Mouse (Mus musculus) cerebellum, adult 9-11 months (tissue): Measurements from ENCODE around the gene Hps4.

Source experiments
- DNase-seq: peaks from one replicate; pipeline ENCODE4 v3.0.0; 2022

The Hps4 gene

GRCm38 (mm10) chr5:112367929-112368328 is 25.0 kb downstream of the Hps4 start:
- peak; percentile 32 for DNase-seq

- peak; percentile 97 for DNase-seq
Measured at GRCm38 (mm10) chr5:112368666-112369065, 25.8 kb downstream of the Hps4 start.

- no peak for DNase-seq
Measured at GRCm38 (mm10) chr5:112369326-112369725, 26.4 kb downstream of the Hps4 start.

DNA sequence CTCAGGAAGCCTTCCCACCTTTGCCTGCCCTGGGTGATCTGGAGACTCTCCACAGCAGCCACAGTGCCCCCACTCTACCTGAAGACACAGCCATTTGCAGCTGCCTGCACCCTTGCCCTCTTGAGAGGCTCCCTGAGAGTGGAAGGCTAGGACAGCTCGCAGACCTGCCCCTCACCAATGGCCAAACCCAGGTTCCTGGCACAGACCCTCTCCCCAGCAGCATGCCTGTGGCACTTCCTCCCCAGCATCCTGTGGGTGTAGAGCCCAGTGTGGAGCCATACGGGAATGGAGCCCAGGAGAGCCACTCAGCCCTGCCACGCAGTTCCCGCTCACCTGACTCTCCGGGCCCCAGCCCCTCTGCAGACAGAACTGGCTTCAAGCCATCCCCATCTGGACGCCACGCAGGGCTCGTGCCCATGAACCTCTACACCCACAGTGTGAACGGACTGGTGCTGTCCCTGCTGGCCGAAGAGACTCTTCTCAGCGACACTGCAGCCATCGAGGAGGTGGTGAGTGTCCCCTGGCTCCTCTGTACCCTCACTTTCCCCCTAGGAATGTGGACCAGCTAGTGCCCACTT is 27.4 kb downstream of the Hps4 start:
- peak; percentile 73 for DNase-seq

DNA sequence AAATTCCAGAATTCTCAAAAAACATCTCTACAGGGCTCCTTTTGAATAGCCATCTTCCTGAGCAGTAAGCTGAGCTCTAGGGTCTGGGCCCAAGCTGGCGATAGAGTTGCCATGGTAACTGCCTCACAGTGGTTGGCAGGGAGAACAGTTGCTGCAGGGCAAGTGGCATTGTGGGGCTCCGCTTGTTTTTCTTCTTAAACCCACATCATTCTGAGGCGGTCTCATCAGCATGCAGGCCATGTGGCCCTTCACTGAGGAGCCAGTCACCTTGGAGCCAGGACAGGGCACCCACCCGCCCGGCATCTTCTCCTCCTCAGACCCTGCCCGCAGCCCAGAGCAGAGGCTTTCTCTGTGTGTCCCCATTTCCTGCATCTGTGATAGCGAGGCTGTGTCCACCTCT is 29.1 kb downstream of the Hps4 start:
- DNase-seq = peak; percentile 84

GRCm38 (mm10) chr5:112376111-112376510 is 33.2 kb downstream of the Hps4 start:
- DNase-seq = peak; percentile 23

- peak; percentile 12 for DNase-seq
Measured at GRCm38 (mm10) chr5:112377380-112377779, 34.5 kb downstream of the Hps4 start.

GRCm38 (mm10) chr5:112378716-112379115 is 35.8 kb downstream of the Hps4 start:
- peak; percentile 16 for DNase-seq

DNA sequence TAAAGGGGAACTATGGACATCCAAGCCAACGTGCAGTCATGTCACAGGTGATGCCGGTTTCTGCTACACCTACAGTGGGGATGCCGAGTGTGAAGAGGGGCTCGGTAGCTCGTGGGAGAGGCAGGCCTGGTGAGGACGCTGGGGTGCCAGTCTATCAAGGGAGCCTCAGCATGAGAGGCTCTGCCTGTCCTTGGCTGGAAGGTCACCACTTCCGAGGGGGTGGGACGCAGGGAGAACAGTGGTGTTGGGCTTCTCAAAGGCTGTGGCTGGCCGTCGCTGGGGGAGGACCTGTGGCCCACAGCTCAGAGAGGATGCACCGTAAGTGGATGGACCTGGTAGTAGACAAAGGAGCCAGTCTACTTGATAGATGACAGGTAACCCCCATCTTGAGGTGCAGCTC is 38.3 kb downstream of the Hps4 start:
- DNase-seq = peak; percentile 16

- no peak for DNase-seq
Measured at GRCm38 (mm10) chr5:112382042-112382441, 39.2 kb downstream of the Hps4 start.

DNA sequence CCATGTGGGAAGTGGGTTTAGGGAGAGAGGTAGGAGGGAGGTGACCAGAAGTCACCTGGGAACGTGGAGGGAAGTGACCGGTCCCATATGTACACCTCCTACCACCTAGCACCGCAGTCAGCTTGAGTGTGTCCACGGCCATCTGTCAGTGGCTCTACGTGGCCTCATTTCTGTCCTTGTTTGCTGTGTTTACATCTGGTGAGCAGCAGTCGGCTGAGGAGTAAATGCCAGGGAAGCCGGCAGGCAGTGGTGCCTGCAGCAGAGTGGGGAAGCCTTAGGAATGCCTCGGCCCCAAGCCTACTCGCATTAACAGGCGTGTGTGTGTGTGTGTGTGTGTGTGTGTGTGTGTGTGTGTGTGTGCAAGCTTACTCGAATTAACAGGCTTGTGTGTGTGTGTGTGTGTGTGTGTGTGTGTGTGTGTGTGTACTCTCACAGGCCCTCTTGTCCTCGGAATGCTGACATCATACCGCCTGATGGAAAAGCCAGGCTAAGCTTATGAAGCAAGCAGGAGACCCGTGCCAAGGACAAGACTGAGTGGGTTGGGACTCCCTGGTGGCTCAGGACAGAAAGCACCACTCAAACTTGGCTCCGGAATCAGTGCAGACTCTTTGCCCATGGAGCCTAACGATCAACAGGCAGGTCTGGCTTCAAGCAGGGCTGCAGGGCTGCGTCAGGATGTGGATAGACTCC is 39.9 kb downstream of the Hps4 start:
- DNase-seq = peak; percentile 63

GRCm38 (mm10) chr5:112384805-112385472 is 42.1 kb downstream of the Hps4 start:
- DNase-seq = no peak

DNA sequence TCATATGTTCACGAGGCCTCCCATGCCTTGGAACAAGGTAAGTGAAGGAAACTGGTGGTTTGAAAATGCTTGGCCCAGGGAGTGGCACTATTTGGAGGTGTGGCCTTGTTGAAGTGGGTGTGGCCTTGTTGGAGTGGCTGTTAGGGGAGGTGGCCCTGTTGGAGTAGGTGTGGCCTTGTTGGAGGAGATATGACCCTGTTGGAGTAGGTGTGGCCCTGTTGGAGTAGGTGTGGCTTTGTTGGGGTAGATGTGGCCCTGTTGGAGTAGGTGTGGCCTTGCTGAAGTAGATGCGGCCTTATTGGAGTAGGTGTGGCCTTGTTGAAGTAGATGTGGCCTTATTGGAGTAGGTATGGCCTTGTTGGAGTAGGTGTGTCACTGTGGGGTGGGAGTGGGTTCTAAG is 43.1 kb downstream of the Hps4 start:
- DNase-seq = peak; percentile 41

- peak; percentile 35 for DNase-seq
Measured at GRCm38 (mm10) chr5:112389352-112389751, 46.5 kb downstream of the Hps4 start.

GRCm38 (mm10) chr5:112391002-112391401 is 48.1 kb downstream of the Hps4 start:
- DNase-seq = peak; percentile 28

DNA sequence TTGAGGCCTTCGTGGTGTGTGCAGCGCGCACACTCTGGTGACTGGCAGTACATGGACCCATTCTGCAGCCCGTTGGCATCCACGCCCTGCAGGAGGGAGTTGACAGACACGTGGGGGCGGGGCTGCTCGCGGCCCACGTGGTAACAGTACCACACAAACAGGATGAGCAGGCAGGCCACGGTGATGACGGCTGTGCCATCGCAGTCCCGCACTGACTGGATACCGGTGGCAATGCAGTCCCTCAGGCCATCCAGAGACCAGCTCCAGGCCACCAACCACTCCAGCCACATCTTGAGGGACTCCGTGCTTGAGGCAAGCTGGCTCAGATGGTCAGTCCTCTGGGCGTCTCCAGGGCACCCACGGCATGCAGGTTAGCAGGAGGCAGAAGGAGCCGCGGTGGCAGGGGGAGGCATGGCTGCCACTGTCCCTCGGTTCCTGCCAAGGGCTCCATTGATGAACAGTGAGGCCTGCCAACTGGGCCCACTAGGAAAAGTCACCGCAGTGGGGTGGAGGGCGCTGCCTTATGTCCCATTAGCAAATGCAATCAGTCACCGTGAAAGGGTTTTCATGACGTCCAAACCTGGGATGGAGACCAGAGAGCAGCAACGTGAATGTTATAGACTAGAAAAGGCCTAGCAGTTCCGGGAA is 48.9 kb downstream of the Hps4 start:
- peak; percentile 65 for DNase-seq

GRCm38 (mm10) chr5:112393741-112394414 is 51.0 kb downstream of the Hps4 start:
- peak; percentile 32 for DNase-seq

DNA sequence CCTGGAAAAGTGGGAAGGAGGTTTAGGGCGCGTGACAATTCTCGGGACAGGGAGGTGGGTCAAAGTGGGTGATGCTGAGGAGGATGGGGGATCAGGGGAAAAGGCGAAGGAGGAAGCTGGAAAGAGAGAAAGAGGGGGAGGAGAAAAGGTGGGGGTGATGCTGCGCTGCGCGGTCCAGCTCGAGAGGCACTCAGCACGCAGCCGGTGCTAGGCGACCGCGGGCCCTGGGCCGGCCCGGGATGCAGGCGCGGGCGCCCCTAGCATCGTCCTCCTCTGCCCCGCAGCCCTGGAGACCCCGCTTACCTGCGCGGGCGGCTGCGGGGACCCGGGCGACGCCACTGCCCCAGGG is 51.5 kb downstream of the Hps4 start:
- peak; percentile 59 for DNase-seq

- DNase-seq = peak; percentile 80
Measured at GRCm38 (mm10) chr5:112394779-112395443, 52.0 kb downstream of the Hps4 start, which contains the start of gene Asphd2. Gene Asphd2, minus strand, starts transcription at chr5:112394866.

GRCm38 (mm10) chr5:112396066-112396465 is 53.2 kb downstream of the Hps4 start:
- no peak for DNase-seq

- DNase-seq = no peak
Measured at GRCm38 (mm10) chr5:112399284-112399683, 56.4 kb downstream of the Hps4 start.

GRCm38 (mm10) chr5:112402437-112402836 is 59.6 kb downstream of the Hps4 start:
- DNase-seq = no peak

DNA sequence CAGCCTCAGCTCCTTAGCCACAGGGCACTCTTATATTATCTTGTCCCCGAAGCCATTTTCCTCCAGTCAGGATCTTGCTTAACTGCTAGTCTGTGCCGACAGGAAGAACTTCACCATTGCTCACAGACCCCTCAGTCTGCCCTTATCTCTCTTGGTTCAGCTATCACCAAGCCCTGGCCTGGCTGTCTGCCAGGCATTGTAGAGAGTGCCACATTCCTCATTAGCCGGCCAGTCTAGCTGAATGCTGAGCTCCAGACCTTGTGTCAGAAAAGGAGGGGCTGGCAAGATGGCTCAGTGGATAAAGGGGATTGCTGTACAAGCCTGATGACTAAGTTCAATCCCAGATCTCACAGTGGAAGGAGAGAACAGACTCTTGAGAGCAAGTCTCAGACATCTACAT is 63.1 kb downstream of the Hps4 start:
- DNase-seq = no peak
